Mouse (Mus musculus) right cerebral cortex, adult 2 months (tissue): Measurements from ENCODE around the gene Brk1.

Experiments used
- DNase-seq, 2 experiments: peaks; one replicate each; pipeline ENCODE4 v3.0.0; 2021 to 2022; ENCODE audit warnings: low spot score in 2 of 2

Gene Brk1

DNA sequence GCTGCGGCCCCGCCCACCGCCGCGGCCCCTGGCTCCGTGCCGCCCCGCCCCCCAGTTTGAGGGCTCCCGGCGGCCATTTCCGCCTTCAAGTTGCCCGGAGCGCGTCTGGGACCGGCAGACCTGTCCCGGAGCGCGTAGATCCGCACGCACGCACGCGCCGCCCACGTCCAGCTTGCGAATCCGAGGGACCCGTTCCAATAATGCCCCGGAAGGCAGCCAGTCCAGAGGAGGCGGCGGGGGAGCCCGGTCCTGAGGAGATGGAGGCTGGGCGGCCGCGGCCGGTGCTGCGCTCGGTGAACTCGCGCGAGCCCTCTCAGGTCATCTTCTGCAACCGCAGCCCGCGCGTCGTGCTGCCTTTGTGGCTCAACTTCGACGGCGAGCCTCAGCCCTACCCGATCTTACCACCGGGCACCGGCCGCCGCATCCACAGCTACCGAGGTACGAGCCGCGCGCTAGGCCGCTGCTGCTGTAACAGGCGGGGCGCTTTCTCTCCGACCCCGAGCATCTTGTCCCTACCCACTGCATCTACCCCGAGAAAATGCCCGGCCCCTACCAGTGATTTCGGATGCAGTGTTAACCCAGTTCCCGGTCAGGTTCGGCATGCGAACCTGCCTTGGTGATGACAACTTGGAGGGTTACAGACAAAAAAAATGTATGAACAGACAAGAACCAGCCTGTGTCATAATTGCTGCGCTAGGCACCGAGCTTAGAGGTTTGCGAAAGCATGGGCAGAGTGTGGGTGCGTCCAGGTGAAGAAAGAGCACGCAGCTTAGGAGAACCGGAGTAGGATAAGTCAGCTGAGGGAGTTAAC lies 19.6 kb downstream of the Brk1 start, which contains the start of gene Vhl:
Gene Vhl (plus strand): TSS at position 19 of the 811 bp plus-strand sequence.
- peak; percentile 84 to 87 for DNase-seq

GRCm38 (mm10) chr6:113624989-113625770 lies 20.6 kb downstream of the Brk1 start:
- no peak for DNase-seq

- no peak for DNase-seq
Observed at GRCm38 (mm10) chr6:113630322-113630721, 25.8 kb downstream of the Brk1 start.

- no peak for DNase-seq
Observed at GRCm38 (mm10) chr6:113632863-113633262, 28.3 kb downstream of the Brk1 start.

- peak; percentile 94 to 95 for DNase-seq
Observed at GRCm38 (mm10) chr6:113638302-113639040, 33.9 kb downstream of the Brk1 start, which contains the start of gene Irak2. TSS of gene Irak2 (plus strand) at chr6:113638467.

DNA sequence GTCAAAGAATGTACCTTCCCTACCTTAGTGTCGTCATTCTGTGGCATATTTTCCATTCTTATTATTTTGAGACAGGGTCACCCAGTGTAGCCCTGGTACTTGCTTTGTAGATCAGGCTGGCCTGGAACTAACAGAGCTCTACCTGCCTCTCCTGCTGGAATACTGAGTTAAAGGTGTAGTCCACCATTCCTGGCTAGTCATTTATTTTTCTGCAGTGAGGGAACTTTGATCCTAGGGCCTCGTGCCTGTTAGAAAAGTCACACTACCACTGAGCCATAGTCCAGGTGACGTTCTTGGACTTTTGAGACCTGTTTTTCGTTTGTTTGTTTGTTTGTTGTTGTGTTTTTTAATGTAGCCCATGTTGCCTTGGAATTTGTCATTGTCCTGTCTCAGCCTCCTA lies 34.6 kb downstream of the Brk1 start:
- no peak for DNase-seq

GRCm38 (mm10) chr6:113642605-113643004 lies 38.0 kb downstream of the Brk1 start:
- DNase-seq: no peak

- no peak for DNase-seq
Observed at GRCm38 (mm10) chr6:113643021-113643420, 38.4 kb downstream of the Brk1 start.

DNA sequence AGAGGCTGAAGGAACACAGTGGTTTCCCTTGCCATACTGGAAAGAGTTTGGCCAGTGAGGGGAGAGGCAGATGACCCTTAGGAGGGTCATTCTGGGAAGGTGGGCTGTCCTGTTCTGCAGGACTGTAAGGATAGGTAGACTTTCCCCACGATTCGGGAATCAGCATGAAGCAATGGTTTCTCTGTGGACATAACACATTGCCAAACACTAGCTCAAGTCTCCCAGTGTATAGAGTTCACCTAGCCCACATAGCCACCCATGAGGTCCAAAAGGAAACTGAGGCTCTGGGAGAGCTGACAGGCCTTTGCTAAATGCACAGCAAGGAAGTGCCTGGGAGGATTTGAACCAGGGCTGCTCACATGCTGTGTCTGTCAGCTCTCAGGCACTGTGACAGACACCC lies 39.4 kb downstream of the Brk1 start:
- no peak for DNase-seq

DNA sequence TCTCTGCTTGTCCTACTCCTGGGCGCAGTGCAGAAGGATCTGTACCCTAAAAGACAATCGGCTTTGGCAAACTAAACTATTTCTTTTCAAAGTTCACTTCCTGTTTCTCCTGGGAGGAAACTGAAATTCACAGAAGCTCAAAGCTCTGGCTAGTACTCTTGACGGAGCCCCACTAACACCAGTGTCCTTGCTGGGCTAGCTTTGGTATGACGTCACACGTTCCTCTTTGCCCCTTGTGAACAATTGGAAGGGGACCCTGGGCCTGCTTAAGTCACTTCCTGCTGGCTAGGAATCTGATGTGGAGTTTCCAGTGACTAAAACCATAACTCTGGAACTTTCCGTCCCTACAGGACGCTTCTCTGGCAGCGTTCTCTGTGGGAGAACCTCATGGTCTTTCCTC lies 40.2 kb downstream of the Brk1 start:
- DNase-seq: no peak

DNA sequence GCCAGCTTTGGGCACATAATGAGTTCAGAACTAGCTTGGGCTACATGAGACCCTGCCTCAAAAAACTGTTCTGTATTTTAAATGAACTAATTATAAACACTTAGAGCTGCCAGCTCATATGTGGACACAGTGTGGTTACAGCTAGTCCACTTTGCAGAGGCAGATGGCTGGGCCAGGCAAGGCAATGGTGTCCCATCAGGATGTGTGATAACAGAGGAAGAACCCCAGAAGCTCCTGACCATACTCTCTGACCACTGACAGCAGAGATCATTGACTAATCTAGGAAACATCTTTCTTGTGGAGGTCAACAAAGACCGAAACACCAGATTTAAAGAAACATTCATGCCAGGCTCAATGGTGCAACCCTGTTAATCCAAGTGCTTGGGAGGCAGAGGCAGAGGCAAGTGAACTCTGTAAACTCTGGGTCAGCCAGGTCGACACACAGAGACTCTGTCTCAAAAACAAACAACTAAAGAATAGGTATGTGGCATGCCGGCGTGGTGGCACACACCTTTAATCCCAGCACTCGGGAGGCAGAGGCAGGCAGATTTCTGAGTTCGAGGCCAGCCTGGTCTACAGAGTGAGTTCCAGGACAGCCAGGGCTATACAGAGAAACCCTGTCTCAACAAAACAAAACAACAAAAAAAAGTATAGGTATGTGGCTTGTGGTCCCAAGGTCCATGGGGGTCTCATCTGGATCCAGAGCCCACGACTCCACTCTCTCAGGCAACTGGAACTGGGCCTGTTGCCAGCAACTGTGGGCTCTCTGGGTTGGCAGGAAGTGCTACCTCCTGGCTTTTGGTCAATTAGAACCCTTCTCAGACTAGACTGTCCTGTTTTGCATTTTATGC lies 45.0 kb downstream of the Brk1 start:
- no peak for DNase-seq

DNA sequence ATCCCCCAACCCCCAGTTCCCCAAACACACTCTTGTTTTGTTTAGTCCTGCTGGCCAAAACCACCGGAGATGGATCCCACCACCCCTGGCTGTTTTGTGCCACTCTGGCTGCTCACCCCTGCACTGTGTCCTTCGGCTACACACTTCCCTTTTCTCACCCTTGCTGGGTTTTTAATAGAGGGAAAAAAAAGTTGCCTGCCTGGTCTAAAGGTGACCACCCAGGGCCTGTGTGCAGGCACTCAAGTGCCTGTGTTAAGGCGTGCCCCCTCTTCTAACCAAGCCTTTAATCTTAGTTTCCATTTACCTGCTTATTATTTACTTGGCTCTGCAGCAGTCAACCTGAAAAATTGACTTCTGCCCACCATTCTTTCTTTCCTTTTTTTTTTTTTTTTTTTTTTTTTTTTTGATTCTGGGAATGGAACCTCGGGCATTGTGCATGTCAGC lies 45.6 kb downstream of the Brk1 start:
- no peak for DNase-seq

DNA sequence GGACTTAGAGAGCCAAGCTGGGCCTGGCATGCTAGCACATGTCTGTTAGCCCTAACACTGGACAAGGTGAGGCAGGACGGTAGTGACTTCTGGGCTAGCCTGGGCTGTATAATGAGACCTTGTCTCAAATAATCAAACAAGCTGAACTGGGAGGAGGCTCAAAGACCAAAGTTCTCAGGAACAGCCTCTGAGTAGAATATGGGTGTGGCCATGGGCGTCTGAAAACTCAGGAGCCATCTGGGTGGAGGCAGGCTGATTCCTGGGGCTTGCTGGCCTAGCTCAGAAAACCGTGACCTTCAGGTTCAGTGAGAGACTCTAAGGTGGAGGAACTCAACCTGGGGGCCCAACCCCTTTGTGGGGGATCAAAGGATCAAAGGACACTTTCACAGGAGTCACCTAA lies 47.1 kb downstream of the Brk1 start:
- no peak for DNase-seq

GRCm38 (mm10) chr6:113653551-113653950 lies 49.0 kb downstream of the Brk1 start:
- DNase-seq: no peak

GRCm38 (mm10) chr6:113654102-113654501 lies 49.5 kb downstream of the Brk1 start:
- no peak for DNase-seq

DNA sequence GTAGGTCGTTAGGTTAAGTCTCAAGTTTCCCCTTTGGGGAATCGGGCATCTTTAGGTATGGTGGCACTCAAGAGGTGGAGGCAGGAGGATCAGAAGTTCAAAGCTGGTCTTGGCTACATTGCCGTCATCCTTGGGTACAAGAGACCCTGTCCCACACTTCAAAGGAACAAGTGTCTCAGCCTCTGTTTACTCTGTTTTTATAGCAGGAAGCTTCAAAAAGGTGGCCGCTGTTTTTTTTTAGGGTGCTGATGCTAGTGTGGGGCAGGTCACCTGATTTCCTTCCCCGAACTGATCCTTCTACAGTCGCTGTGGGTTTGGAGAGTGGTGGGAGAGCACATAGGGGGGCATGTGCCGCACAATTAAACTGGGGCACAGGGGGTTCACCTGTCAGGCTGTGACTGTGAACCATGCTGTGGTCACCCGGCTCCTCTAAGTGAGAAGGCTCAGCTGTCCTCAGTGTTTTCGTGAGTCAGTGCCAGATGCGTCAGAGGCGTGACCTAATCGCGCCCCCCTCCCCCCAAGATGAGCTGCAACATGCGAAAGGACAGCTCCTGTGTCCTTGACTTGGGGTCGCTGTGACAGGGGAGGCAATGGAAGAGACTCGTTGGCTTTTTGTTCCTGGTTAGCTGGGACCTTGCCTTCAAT lies 50.3 kb downstream of the Brk1 start:
- no peak for DNase-seq

DNA sequence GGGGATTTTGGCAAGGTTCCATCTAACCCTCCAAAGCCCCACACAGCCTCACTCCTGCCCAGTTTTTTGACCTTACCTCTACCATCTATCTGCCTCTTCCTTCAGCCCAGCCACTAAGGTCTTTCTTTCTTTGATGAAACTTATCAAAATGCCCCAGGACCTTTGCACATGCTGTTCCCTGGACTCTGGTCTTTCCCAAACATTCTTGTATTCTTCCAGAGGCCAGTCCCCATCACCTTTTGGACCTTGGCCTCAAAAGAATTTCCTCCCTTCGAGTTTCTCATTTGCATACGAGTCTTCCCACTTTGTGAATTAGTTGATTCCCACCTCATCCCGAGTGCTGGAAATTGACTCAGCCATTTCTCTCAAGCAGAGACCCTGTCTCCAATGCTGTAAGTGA lies 50.9 kb downstream of the Brk1 start:
- DNase-seq: no peak

DNA sequence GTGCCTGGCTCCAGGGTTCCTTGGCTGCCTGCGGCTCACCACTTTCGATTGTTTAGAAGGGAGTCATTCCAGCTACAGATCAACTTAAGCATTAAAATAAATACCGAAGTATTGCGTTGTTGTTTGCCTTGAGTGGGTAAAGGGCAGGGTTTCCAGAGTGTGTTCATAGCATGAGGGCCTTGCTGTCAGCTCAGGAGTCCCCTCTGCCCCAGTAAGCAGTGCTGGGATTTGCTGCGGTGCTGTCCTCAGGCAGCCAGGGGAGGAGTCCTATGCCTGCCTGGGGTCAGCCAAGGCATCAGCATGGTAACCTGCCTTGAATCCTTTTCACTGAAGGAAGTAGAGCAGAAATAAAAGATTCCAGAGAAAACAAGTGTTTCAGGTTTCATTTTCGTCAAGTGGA lies 52.3 kb downstream of the Brk1 start:
- no peak for DNase-seq

DNA sequence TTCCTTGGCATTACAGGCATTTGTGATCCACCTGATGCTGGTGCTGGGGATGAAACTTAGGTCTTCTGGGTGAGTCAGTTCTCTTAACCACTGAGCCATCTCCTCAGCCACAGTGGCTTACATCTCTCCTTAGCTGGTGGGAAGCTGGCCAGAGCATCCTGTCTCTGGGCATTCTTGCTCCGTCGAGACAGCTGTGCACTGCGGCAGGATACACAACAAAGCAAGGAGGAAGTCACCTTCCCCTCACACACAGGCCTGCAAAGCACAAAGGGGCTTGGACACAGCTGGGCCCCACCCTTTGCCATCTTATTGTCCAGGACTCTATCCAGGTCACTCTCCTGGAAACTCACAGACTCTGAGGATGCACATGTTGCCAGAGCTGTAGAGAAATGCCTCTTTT lies 53.7 kb downstream of the Brk1 start:
- DNase-seq: no peak

- no peak for DNase-seq
Observed at GRCm38 (mm10) chr6:113659648-113660491, 55.3 kb downstream of the Brk1 start.
